Mouse (Mus musculus): ENCODE results near the gene Best2. TPM values are rescaled to one million over a fixed set of nuclear protein-coding genes. Genes with fewer than 3 reads are reported as not detected.

The Best2 gene
- polyA plus RNA-seq, 1 experiment from 2014 or later: not detected

DNA sequence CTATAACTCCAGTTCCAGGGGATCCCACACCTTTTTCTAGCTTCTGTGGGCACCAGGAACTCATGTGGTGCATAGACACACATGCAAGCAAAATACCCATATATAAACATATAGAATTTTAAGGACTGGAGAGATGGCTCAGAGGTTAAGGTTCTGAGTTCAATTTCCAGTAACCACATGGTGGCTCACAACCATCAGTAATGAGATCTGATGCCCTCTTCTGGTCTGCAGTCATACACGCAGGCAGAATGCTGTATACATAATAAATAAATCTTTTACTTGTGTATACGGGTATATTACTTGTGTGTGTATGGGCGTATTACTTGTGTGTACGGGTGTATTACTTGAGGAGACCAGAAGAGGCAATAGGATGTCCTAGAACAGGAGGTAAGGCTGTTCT lies 50.4 kb downstream of the Best2 start:
- no peak overlapping the region for H3K9ac ChIP-seq (ENCODE audit: low read length)
- H3K9me3 ChIP-seq (ENCODE audit: control insufficient read depth, low read length): no peaks in the 10 kb centered on the region
- H3K27me3 ChIP-seq (ENCODE audit: control insufficient read depth, insufficient read depth, low read length): no peaks in the 10 kb centered on the region
- no peaks in the 10 kb centered on the region; the same call in 1 of the 2 replicates for H3K36me3 ChIP-seq (ENCODE audit: control insufficient read depth, insufficient read depth, low read length)
- no peak for ATAC-seq (ENCODE audit: insufficient number of reproducible peaks, low FRiP score, low TSS enrichment, low read depth)
- H3K27ac ChIP-seq (replicated peaks; ENCODE audit: low read depth, low read length): no peak overlapping the region
- H3K4me1 ChIP-seq (ENCODE audit: control insufficient read depth, insufficient read depth, low read length): peaks cover 16% of the 10 kb centered on the region
- WGBS: 92% methylated on average over 4 of the region's 4 CpGs
- no peak overlapping the region for H3K4me3 ChIP-seq (ENCODE audit: low read depth, low read length)
- H3K4me2 ChIP-seq (ENCODE audit: low read depth, severe bottlenecking): no peak overlapping the region
- DNase-seq (ENCODE audit: low spot score): no peak

DNA sequence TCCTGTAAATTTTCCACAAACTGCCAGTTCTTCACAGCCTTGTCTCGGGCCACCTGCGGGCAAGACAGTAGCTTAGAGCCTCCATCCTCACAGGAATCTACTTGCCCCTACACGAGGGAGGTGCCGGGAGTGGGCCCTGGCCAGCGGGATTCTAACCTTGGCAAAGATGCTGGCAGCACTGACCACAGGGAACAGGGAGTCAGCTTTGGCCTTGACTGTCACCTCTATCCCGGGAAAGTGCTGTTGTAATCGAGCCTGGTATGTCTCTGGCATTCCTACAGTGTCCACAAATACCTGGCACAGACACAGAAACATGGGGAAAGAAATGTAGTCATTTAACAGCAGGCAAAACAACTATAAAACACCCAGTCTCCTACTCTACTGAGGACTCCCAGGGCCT lies 54.5 kb downstream of the Best2 start:
- ATAC-seq (ENCODE audit: insufficient number of reproducible peaks, low FRiP score, low TSS enrichment, low read depth) (no peak), DNase-seq (ENCODE audit: low spot score) (no peak)
- no peak overlapping the region for H3K27ac ChIP-seq (replicated peaks; ENCODE audit: low read depth, low read length)
- peaks cover under 1% of the 10 kb centered on the region for H3K4me1 ChIP-seq (ENCODE audit: control insufficient read depth, insufficient read depth, low read length)
- peaks cover 5% of the 10 kb centered on the region; the same call in 1 of the 2 replicates for H3K36me3 ChIP-seq (ENCODE audit: control insufficient read depth, insufficient read depth, low read length)
- no peak overlapping the region for H3K4me2 ChIP-seq (ENCODE audit: low read depth, severe bottlenecking)
- H3K9ac ChIP-seq (ENCODE audit: low read length): no peak overlapping the region
- WGBS: 91% methylated on average over 7 of the region's 7 CpGs
- H3K4me3 ChIP-seq (ENCODE audit: low read depth, low read length): no peak overlapping the region
- H3K27me3 ChIP-seq (ENCODE audit: control insufficient read depth, insufficient read depth, low read length): no peaks in the 10 kb centered on the region
- no peaks in the 10 kb centered on the region for H3K9me3 ChIP-seq (ENCODE audit: control insufficient read depth, low read length)

Small RNAs within 50 kb of the gene (microRNA-seq; reads per million reads assigned to microRNA genes)
- gene Mir7070: 1.2 reads per million

Other genes with a start within 250 kb of the Best2 start
- 4.6 TPM in 2 replicates for gene Nfix, start 214.2 kb downstream of the Best2 start, polyA plus RNA-seq (2014; fragmentation: Nextera tagmentation; extraction: Ambion mirVana)
- gene Dand5, start 191.7 kb downstream of the Best2 start, polyA plus RNA-seq (2014; fragmentation: Nextera tagmentation; extraction: Ambion mirVana): 3.6 and 3.9 TPM in 2 replicates
- 45.0 and 46.7 TPM in 2 replicates for gene Gadd45gip1, start 183.0 kb downstream of the Best2 start, polyA plus RNA-seq (2014; fragmentation: Nextera tagmentation; extraction: Ambion mirVana)
- gene Rad23a, start 173.9 kb downstream of the Best2 start, polyA plus RNA-seq (2014; fragmentation: Nextera tagmentation; extraction: Ambion mirVana): 93.1 and 93.4 TPM in 2 replicates
- 854 and 918 TPM in 2 replicates for gene Calr, start 167.6 kb downstream of the Best2 start, polyA plus RNA-seq (2014; fragmentation: Nextera tagmentation; extraction: Ambion mirVana)
- 99.9 and 105 TPM in 2 replicates for gene Farsa, start 157.5 kb downstream of the Best2 start, polyA plus RNA-seq (2014; fragmentation: Nextera tagmentation; extraction: Ambion mirVana)
- gene Syce2, start 142.4 kb downstream of the Best2 start, polyA plus RNA-seq (2014; fragmentation: Nextera tagmentation; extraction: Ambion mirVana): 86.5 and 89.0 TPM in 2 replicates
- gene Gcdh, start 120.6 kb downstream of the Best2 start, polyA plus RNA-seq (2014; fragmentation: Nextera tagmentation; extraction: Ambion mirVana): 42.1 and 43.3 TPM in 2 replicates
- 9.1 and 11.0 TPM in 2 replicates for gene Klf1, start 112.6 kb downstream of the Best2 start, polyA plus RNA-seq (2014; fragmentation: Nextera tagmentation; extraction: Ambion mirVana)
- gene Dnase2a, start 106.0 kb downstream of the Best2 start, polyA plus RNA-seq (2014; fragmentation: Nextera tagmentation; extraction: Ambion mirVana): 8.2 and 8.6 TPM in 2 replicates
- gene Mast1, start 77.2 kb downstream of the Best2 start, polyA plus RNA-seq (2014; fragmentation: Nextera tagmentation; extraction: Ambion mirVana): 0.17 and 0.71 TPM in 2 replicates
- gene Rtbdn, start 67.5 kb downstream of the Best2 start, polyA plus RNA-seq (2014; fragmentation: Nextera tagmentation; extraction: Ambion mirVana): 0.16 TPM in 1 of 2 replicates, not detected in the other
- gene Gm49661, start 45.1 kb downstream of the Best2 start, polyA plus RNA-seq (2014; fragmentation: Nextera tagmentation; extraction: Ambion mirVana): not detected in 2 replicates
- 1,235 and 1,326 TPM in 2 replicates for gene Prdx2, start 44.9 kb downstream of the Best2 start, polyA plus RNA-seq (2014; fragmentation: Nextera tagmentation; extraction: Ambion mirVana)
- 127 and 133 TPM in 2 replicates for gene Rnaseh2a, start 44.8 kb downstream of the Best2 start, polyA plus RNA-seq (2014; fragmentation: Nextera tagmentation; extraction: Ambion mirVana)
- gene Junb, start 35.8 kb downstream of the Best2 start, polyA plus RNA-seq (2014; fragmentation: Nextera tagmentation; extraction: Ambion mirVana): 7.2 and 7.7 TPM in 2 replicates
- gene Hook2, start 23.9 kb downstream of the Best2 start, polyA plus RNA-seq (2014; fragmentation: Nextera tagmentation; extraction: Ambion mirVana): 14.5 and 15.2 TPM in 2 replicates
- 119 and 131 TPM in 2 replicates for gene Asna1, start 10.8 kb upstream of the Best2 start, polyA plus RNA-seq (2014; fragmentation: Nextera tagmentation; extraction: Ambion mirVana)
- gene Trir, start 12.3 kb upstream of the Best2 start, polyA plus RNA-seq (2014; fragmentation: Nextera tagmentation; extraction: Ambion mirVana): 194 and 197 TPM in 2 replicates
- gene Tnpo2, start 22.4 kb upstream of the Best2 start, polyA plus RNA-seq (2014; fragmentation: Nextera tagmentation; extraction: Ambion mirVana): 12.7 and 16.3 TPM in 2 replicates
- gene Fbxw9, start 45.5 kb upstream of the Best2 start, polyA plus RNA-seq (2014; fragmentation: Nextera tagmentation; extraction: Ambion mirVana): 21.0 and 21.2 TPM in 2 replicates
- gene Gm5741, start 53.5 kb upstream of the Best2 start, polyA plus RNA-seq (2014; fragmentation: Nextera tagmentation; extraction: Ambion mirVana): 0.75 TPM in 1 of 2 replicates, not detected in the other
- gene Dhps, start 57.2 kb upstream of the Best2 start, polyA plus RNA-seq (2014; fragmentation: Nextera tagmentation; extraction: Ambion mirVana): 69.4 and 73.8 TPM in 2 replicates
- gene Wdr83os, start 66.2 kb upstream of the Best2 start, polyA plus RNA-seq (2014; fragmentation: Nextera tagmentation; extraction: Ambion mirVana): 112 and 115 TPM in 2 replicates
- gene Wdr83, start 66.8 kb upstream of the Best2 start, polyA plus RNA-seq (2014; fragmentation: Nextera tagmentation; extraction: Ambion mirVana): 54.9 and 57.7 TPM in 2 replicates
- 22.1 and 23.4 TPM in 2 replicates for gene Man2b1, start 68.7 kb upstream of the Best2 start, polyA plus RNA-seq (2014; fragmentation: Nextera tagmentation; extraction: Ambion mirVana)
- gene Zfp791, start 108.6 kb upstream of the Best2 start, polyA plus RNA-seq (2014; fragmentation: Nextera tagmentation; extraction: Ambion mirVana): 2.1 and 2.3 TPM in 2 replicates
- gene Cks1brt, start 137.4 kb upstream of the Best2 start, polyA plus RNA-seq (2014; fragmentation: Nextera tagmentation; extraction: Ambion mirVana): not detected in 2 replicates
- gene Olfr371, start 211.5 kb upstream of the Best2 start, polyA plus RNA-seq (2014; fragmentation: Nextera tagmentation; extraction: Ambion mirVana): not detected in 2 replicates

Measured in limb, embryonic 11.5 days (tissue).